Mouse (Mus musculus) stomach, postnatal 0 days (tissue): ENCODE measurements at regions not wholly inside any gene's neighbourhood (a gene's known extent, or its start where the extent isn't known, plus 50 kb on each side); places are given as distances from the start of the nearest gene placed in this dataset.

Source experiments
- ATAC-seq: fragments of 200-750 bp; cut with Nextera tagmentation; 2 replicates; pipeline ENCODE4 v1.8.0; 2017; ENCODE audit not compliant: low FRiP score, low TSS enrichment
- DNase-seq: peaks from one replicate; pipeline ENCODE4 v3.0.0-alpha.2; 2016; ENCODE audit warnings: low spot score
- H3K27ac ChIP-seq: fragments of 300-500 bp; sonication (generic); replicated peaks from 2 replicates; pipeline ENCODE4 v1.5.1; 2014; ENCODE audit warnings: mild to moderate bottlenecking, control low read depth
- H3K27me3 ChIP-seq: fragments of 300-500 bp; sonication (generic); 2 replicates; pipeline ENCODE4 v1.6.1; 2014; ENCODE audit warnings: low read length; ENCODE audit not compliant: control insufficient read depth, insufficient read depth
- H3K36me3 ChIP-seq: fragments of 300-500 bp; sonication (generic); 2 replicates; pipeline ENCODE4 v1.6.1; 2014; ENCODE audit warnings: low read length, mixed read lengths; ENCODE audit not compliant: control insufficient read depth, insufficient read depth
- H3K4me1 ChIP-seq: fragments of 300-500 bp; sonication (generic); replicated peaks from 2 replicates; pipeline ENCODE4 v1.6.1; 2014; ENCODE audit warnings: antibody characterized with exemption; ENCODE audit not compliant: control insufficient read depth, insufficient read depth
- H3K4me2 ChIP-seq: fragments of 300-500 bp; sonication (generic); replicated peaks from 2 replicates; pipeline ENCODE4 v1.6.1; 2014; ENCODE audit warnings: low read depth, mild to moderate bottlenecking, control low read depth, moderate library complexity
- H3K4me3 ChIP-seq: fragments of 300-500 bp; sonication (generic); 2 replicates; pipeline ENCODE4 v1.5.1; 2014; ENCODE audit warnings: low read depth, low read length, control low read depth
- H3K9ac ChIP-seq: fragments of 300-500 bp; sonication (generic); 2 replicates; pipeline ENCODE4 v1.6.1; 2014; ENCODE audit warnings: mild to moderate bottlenecking, low read length, control low read depth, mixed read lengths
- H3K9me3 ChIP-seq: fragments of 300-500 bp; sonication (generic); 2 replicates; pipeline ENCODE4 v1.6.1; 2016; ENCODE audit warnings: low read length; ENCODE audit not compliant: control insufficient read depth
- CTCF ChIP-seq: IDR thresholded peaks from 2 replicates; pipeline ENCODE4 v1.5.1; 2016; ENCODE audit warnings: antibody characterized with exemption, low read depth, mild to moderate bottlenecking, moderate library complexity
- EP300 ChIP-seq: optimal IDR thresholded peaks from 2 replicates; pipeline ENCODE3; 2016; ENCODE audit warnings: antibody characterized with exemption
- WGBS: fragments of 180-500 bp; shearing (Covaris S2); extraction: QIAGEN DNeasy Blood & Tissue Kit; methylation state at CpG from one replicate; pipeline ENCODE4 v1.1.7; 2014; 5-methylcytosine and 5-hydroxymethylcytosine counted together

GRCm38 (mm10) chr8:109407913-109408312 is 85.9 kb upstream of the Pmfbp1 start:
- Histone ChIP-seq H3K4me3 (no peak overlapping the region), H3K27me3 (no peaks in the 10 kb centered on the region), H3K27ac (no peak overlapping the region), H3K9me3 (no peaks in the 10 kb centered on the region), H3K4me2 (no peak overlapping the region), H3K36me3 (no peaks in the 10 kb centered on the region), H3K9ac (no peak overlapping the region), H3K4me1 (no peaks in the 10 kb centered on the region)
- no peak for ATAC-seq
- TF ChIP-seq CTCF (peak; percentile 30), EP300 (no peak)
- no peak for DNase-seq
- 50% methylated on average over 5 of the region's 5 CpGs for WGBS

- H3K27me3 ChIP-seq: no peaks in the 10 kb centered on the region
- no peak for ATAC-seq
- no peak for DNase-seq
- H3K4me2 ChIP-seq: no peak overlapping the region
- no peaks in the 10 kb centered on the region for H3K9me3 ChIP-seq
- H3K4me3 ChIP-seq: no peak overlapping the region
- WGBS: 77% methylated on average over 6 of the region's 6 CpGs
- H3K36me3 ChIP-seq: no peaks in the 10 kb centered on the region
- TF ChIP-seq EP300 (no peak), CTCF (no peak)
- no peak overlapping the region for H3K27ac ChIP-seq
- no peak overlapping the region for H3K9ac ChIP-seq
- no peaks in the 10 kb centered on the region for H3K4me1 ChIP-seq
These were observed 83.3 kb upstream of the Pmfbp1 start for GRCm38 (mm10) chr8:109410531-109410930.

GRCm38 (mm10) chr8:109413386-109413785 is 80.4 kb upstream of the Pmfbp1 start:
- 82% methylated on average over 5 of the region's 5 CpGs for WGBS
- no peak for ATAC-seq
- H3K4me3 ChIP-seq: no peak overlapping the region

GRCm38 (mm10) chr8:109415315-109415714 is 78.5 kb upstream of the Pmfbp1 start:
- no peak overlapping the region for H3K27ac ChIP-seq
- ATAC-seq (no peak), DNase-seq (no peak)
- no peak overlapping the region for H3K4me3 ChIP-seq
- no peak overlapping the region for H3K4me2 ChIP-seq
- no peaks in the 10 kb centered on the region for H3K27me3 ChIP-seq
- no peaks in the 10 kb centered on the region for H3K4me1 ChIP-seq
- TF ChIP-seq EP300 (no peak), CTCF (no peak)
- H3K9ac ChIP-seq: no peak overlapping the region
- no peaks in the 10 kb centered on the region for H3K36me3 ChIP-seq
- 70% methylated on average over 4 of the region's 4 CpGs for WGBS
- H3K9me3 ChIP-seq: no peaks in the 10 kb centered on the region

More at GRCm38 (mm10) chr8:109413386-109413785, 80.4 kb upstream of the Pmfbp1 start:
- Histone ChIP-seq H3K4me2 (no peak overlapping the region), H3K36me3 (no peaks in the 10 kb centered on the region), H3K9ac (no peak overlapping the region), H3K27me3 (no peaks in the 10 kb centered on the region), H3K9me3 (no peaks in the 10 kb centered on the region), H3K4me1 (no peaks in the 10 kb centered on the region), H3K27ac (no peak overlapping the region)
- DNase-seq: no peak
- TF ChIP-seq EP300: no peak
- TF ChIP-seq CTCF: no peak

GRCm38 (mm10) chr8:109415906-109416305 is 77.9 kb upstream of the Pmfbp1 start:
- H3K9me3 ChIP-seq: no peaks in the 10 kb centered on the region
- no peaks in the 10 kb centered on the region for H3K36me3 ChIP-seq
- ATAC-seq (no peak), DNase-seq (no peak)
- H3K27me3 ChIP-seq: no peaks in the 10 kb centered on the region
- H3K9ac ChIP-seq: no peak overlapping the region
- no peak overlapping the region for H3K4me3 ChIP-seq
- H3K27ac ChIP-seq: no peak overlapping the region
- TF ChIP-seq CTCF (no peak), EP300 (no peak)
- 72% methylated on average over 11 of the region's 11 CpGs for WGBS
- H3K4me1 ChIP-seq: no peaks in the 10 kb centered on the region
- H3K4me2 ChIP-seq: no peak overlapping the region

- ATAC-seq (no peak), DNase-seq (no peak)
- H3K9ac ChIP-seq: no peak overlapping the region
- 74% methylated on average over 17 of the region's 17 CpGs for WGBS
- no peaks in the 10 kb centered on the region for H3K27me3 ChIP-seq
- H3K4me3 ChIP-seq: no peak overlapping the region
- H3K4me2 ChIP-seq: no peak overlapping the region
- H3K4me1 ChIP-seq: no peaks in the 10 kb centered on the region
- H3K9me3 ChIP-seq: no peaks in the 10 kb centered on the region
- H3K36me3 ChIP-seq: no peaks in the 10 kb centered on the region
- TF ChIP-seq EP300: no peak
- no peak for TF ChIP-seq CTCF
- no peak overlapping the region for H3K27ac ChIP-seq
These were observed 77.3 kb upstream of the Pmfbp1 start for GRCm38 (mm10) chr8:109416327-109417100.
